Mouse (Mus musculus) liver, embryonic 14.5 days (tissue): ENCODE data around the gene Dusp10.

Source experiments
- CTCF ChIP-seq: IDR thresholded peaks from 2 replicates; pipeline ENCODE4 v1.5.1; 2016; ENCODE audit warnings: antibody characterized with exemption, low read depth, control low read depth
- EP300 ChIP-seq: IDR thresholded peaks from 2 replicates; pipeline ENCODE4 v1.6.1; 2016; ENCODE audit warnings: antibody characterized with exemption, low read depth

GRCm38 (mm10) chr1:184014091-184014490 is 989 bp downstream of the Dusp10 start:
- no peak for TF ChIP-seq CTCF
- TF ChIP-seq EP300: no peak
